22 mouse cellular contexts compared by ENCODE assay signal in genomic region chr6:139895637-139896036, GRCm38 (mm10).
DNase-seq lines count a peak whose midpoint lies in the region; ATAC-seq and TF ChIP-seq lines count a peak whose summit lies in the region.
"Had no signal": no experiment of that assay in that cellular context is flagged by ENCODE, and none has a peak within 500 bp of the region (broad histone marks: within the 10 kb centered on the region; RNA-seq: fewer than 3 reads in every experiment).

No protein-coding gene starts in this region.

- no peaks in the 10 kb centered on the region for H3K4me1 ChIP-seq in heart, postnatal 0 days (ENCODE audit: control insufficient read depth, insufficient read depth)
- H3K4me1 ChIP-seq in lung, embryonic 14.5 days (ENCODE audit: insufficient read depth), result no peaks in the 10 kb centered on the region
- H3K4me1 ChIP-seq in embryonic facial prominence, embryonic 14.5 days (ENCODE audit: control insufficient read depth, insufficient read depth, low read length), result no peaks in the 10 kb centered on the region
- no peaks in the 10 kb centered on the region for H3K4me1 ChIP-seq in stomach, postnatal 0 days (replicated peaks; ENCODE audit: control insufficient read depth, insufficient read depth)
- H3K4me1 ChIP-seq: embryonic facial prominence, embryonic 15.5 days; heart, embryonic 12.5 days; hindbrain, embryonic 12.5 days; limb, embryonic 15.5 days had no signal

- no peak overlapping the region for H3K4me2 ChIP-seq in heart, postnatal 0 days (ENCODE audit: low read depth, low read length)
- no peak overlapping the region for H3K4me2 ChIP-seq in lung, embryonic 14.5 days
- no peak overlapping the region for H3K4me2 ChIP-seq in embryonic facial prominence, embryonic 14.5 days (ENCODE audit: low read depth, low read length)
- H3K4me2 ChIP-seq in stomach, postnatal 0 days (replicated peaks; ENCODE audit: low read depth), result no peak overlapping the region
- H3K4me2 ChIP-seq: embryonic facial prominence, embryonic 15.5 days; heart, embryonic 12.5 days; hindbrain, embryonic 12.5 days; limb, embryonic 15.5 days had no signal

- TF ChIP-seq CTCF in heart, postnatal 0 days (IDR thresholded peaks at IDR 0.05; ENCODE audit: low read depth), result no peak
- no peak for TF ChIP-seq CTCF in lung, embryonic 14.5 days (IDR thresholded peaks at IDR 0.05; ENCODE audit: low read depth)
- TF ChIP-seq CTCF in stomach, postnatal 0 days (IDR thresholded peaks at IDR 0.05; ENCODE audit: low read depth), result no peak
- TF ChIP-seq CTCF in left cerebral cortex, adult 2 months (IDR thresholded peaks at IDR 0.05), result no peak

- no peak for ATAC-seq in heart, postnatal 0 days (ENCODE audit: insufficient read depth, low read depth)
- ATAC-seq in lung, embryonic 14.5 days (ENCODE audit: insufficient read depth), result peak; percentile 91
- ATAC-seq in embryonic facial prominence, embryonic 14.5 days (ENCODE audit: low read depth), result no peak
- peak; percentile 47; the same call in 1 of the 2 replicates for ATAC-seq in stomach, postnatal 0 days (ENCODE audit: low FRiP score, low TSS enrichment)
- ATAC-seq: CD4-positive, CD25-positive, alpha-beta regulatory T cell, adult 4 months; forebrain, embryonic 16.5 days had no signal

- intact Hi-C loops in heart, postnatal 10 days (cut with DNase I), result no loop called here
- intact Hi-C loops in left cerebral cortex, adult 2 months (cut with DNase I), result no loop called here

- 70% methylated on average over 2 of the region's 2 CpGs for WGBS in heart, postnatal 0 days
- WGBS in lung, embryonic 14.5 days, result 24% methylated on average over 2 of the region's 2 CpGs
- WGBS in embryonic facial prominence, embryonic 14.5 days, result 51% methylated on average over 2 of the region's 2 CpGs
- WGBS in stomach, postnatal 0 days, result 27% methylated on average over 2 of the region's 2 CpGs

- no peaks in the 10 kb centered on the region for H3K27me3 ChIP-seq in heart, postnatal 0 days (ENCODE audit: control insufficient read depth, insufficient read depth, low read length)
- no peaks in the 10 kb centered on the region for H3K27me3 ChIP-seq in lung, embryonic 14.5 days (ENCODE audit: insufficient read depth, low read length)
- no peaks in the 10 kb centered on the region for H3K27me3 ChIP-seq in embryonic facial prominence, embryonic 14.5 days (replicated peaks; ENCODE audit: control insufficient read depth, insufficient read depth, low read length)
- H3K27me3 ChIP-seq in stomach, postnatal 0 days (ENCODE audit: control insufficient read depth, insufficient read depth, low read length), result no peaks in the 10 kb centered on the region
- H3K27me3 ChIP-seq: embryonic facial prominence, embryonic 15.5 days; heart, embryonic 12.5 days; hindbrain, embryonic 12.5 days; limb, embryonic 15.5 days had no signal

- H3K27ac ChIP-seq in heart, postnatal 0 days (ENCODE audit: low read depth), result no peak overlapping the region
- no peak overlapping the region for H3K27ac ChIP-seq in lung, embryonic 14.5 days (ENCODE audit: low read depth)
- H3K27ac ChIP-seq in embryonic facial prominence, embryonic 14.5 days (replicated peaks; ENCODE audit: low read depth, low read length), result no peak overlapping the region
- H3K27ac ChIP-seq in stomach, postnatal 0 days (replicated peaks), result no peak overlapping the region
- H3K27ac ChIP-seq in left cerebral cortex, adult 2 months, result no peak overlapping the region
- H3K27ac ChIP-seq: embryonic facial prominence, embryonic 15.5 days; hindbrain, embryonic 12.5 days; limb, embryonic 15.5 days had no signal

- no peaks in the 10 kb centered on the region for H3K36me3 ChIP-seq in heart, postnatal 0 days (replicated peaks; ENCODE audit: control insufficient read depth, insufficient read depth, low read length)
- H3K36me3 ChIP-seq in lung, embryonic 14.5 days (ENCODE audit: insufficient read depth), result no peaks in the 10 kb centered on the region
- no peaks in the 10 kb centered on the region for H3K36me3 ChIP-seq in embryonic facial prominence, embryonic 14.5 days (ENCODE audit: control insufficient read depth, insufficient read depth, low read length)
- H3K36me3 ChIP-seq in stomach, postnatal 0 days (ENCODE audit: control insufficient read depth, insufficient read depth, low read length), result no peaks in the 10 kb centered on the region
- H3K36me3 ChIP-seq: embryonic facial prominence, embryonic 15.5 days; heart, embryonic 12.5 days; hindbrain, embryonic 12.5 days; limb, embryonic 15.5 days had no signal

- H3K9ac ChIP-seq in heart, postnatal 0 days (replicated peaks; ENCODE audit: low read depth, low read length), result no peak overlapping the region
- H3K9ac ChIP-seq in lung, embryonic 14.5 days, result no peak overlapping the region
- H3K9ac ChIP-seq in embryonic facial prominence, embryonic 14.5 days (ENCODE audit: low read depth, low read length), result no peak overlapping the region
- no peak overlapping the region for H3K9ac ChIP-seq in stomach, postnatal 0 days (ENCODE audit: low read length)
- H3K9ac ChIP-seq: embryonic facial prominence, embryonic 15.5 days; heart, embryonic 12.5 days; hindbrain, embryonic 12.5 days; limb, embryonic 15.5 days had no signal

- H3K9me3 ChIP-seq in heart, postnatal 0 days (replicated peaks; ENCODE audit: control insufficient read depth, low read length), result no peaks in the 10 kb centered on the region; the same call in 1 of the 2 replicates
- H3K9me3 ChIP-seq in lung, embryonic 14.5 days (ENCODE audit: low read depth, low read length), result no peaks in the 10 kb centered on the region; the same call in 1 of the 2 replicates
- 0 out of 2 replicates have a peak, but pooled peaks cover 6% of the 10 kb centered on the region for H3K9me3 ChIP-seq in embryonic facial prominence, embryonic 14.5 days (ENCODE audit: control insufficient read depth, low read length)
- no peaks in the 10 kb centered on the region for H3K9me3 ChIP-seq in stomach, postnatal 0 days (ENCODE audit: control insufficient read depth, low read length)
- H3K9me3 ChIP-seq: embryonic facial prominence, embryonic 15.5 days; hindbrain, embryonic 12.5 days; limb, embryonic 15.5 days had no signal

- DNase-seq in heart, postnatal 0 days (ENCODE audit: low spot score), result peak; percentile 14
- no peak for DNase-seq in heart, postnatal 10 days
- peak; percentile 76 for DNase-seq in lung, embryonic 14.5 days
- no peak for DNase-seq in lung, postnatal 10 days
- peak; percentile 65 for DNase-seq in embryonic facial prominence, embryonic 14.5 days (ENCODE audit: low spot score)
- no peak for DNase-seq in stomach, postnatal 0 days (ENCODE audit: low spot score)
- DNase-seq in left cerebral cortex, adult 2 months (ENCODE audit: extremely low spot score in 1 of 2, low spot score in 2 of 2), result no peak
- no peak for DNase-seq in B cell, adult 2 months
- DNase-seq: adrenal gland, postnatal 25 days; cerebellum, adult 8-10 months; cerebellum, postnatal 36 days; gastrocnemius, postnatal 10 days; heart, adult 18-20 months; kidney, adult 9 months; kidney, postnatal 4 days; lung, postnatal 4 days had no signal

- H3K4me3 ChIP-seq in heart, postnatal 0 days (ENCODE audit: low read depth, low read length), result no peak overlapping the region
- no peak overlapping the region for H3K4me3 ChIP-seq in lung, embryonic 14.5 days (ENCODE audit: low read depth, low read length)
- H3K4me3 ChIP-seq in embryonic facial prominence, embryonic 14.5 days (ENCODE audit: low read depth, low read length), result no peak overlapping the region
- no peak overlapping the region for H3K4me3 ChIP-seq in stomach, postnatal 0 days (ENCODE audit: low read depth, low read length)
- no peak overlapping the region for H3K4me3 ChIP-seq in left cerebral cortex, adult 2 months
- H3K4me3 ChIP-seq: embryonic facial prominence, embryonic 15.5 days; heart, embryonic 12.5 days; hindbrain, embryonic 12.5 days; limb, embryonic 15.5 days had no signal

- no peak for TF ChIP-seq EP300 in heart, postnatal 0 days (IDR thresholded peaks at IDR 0.05; ENCODE audit: low read depth)
- no peak for TF ChIP-seq EP300 in stomach, postnatal 0 days (optimal IDR thresholded peaks at IDR 0.05)

Comparison
In these comparisons a context has a peak if more than half of its experiments do, and no peak if none do; other contexts are left out.
1. DNase-seq: peak in heart, postnatal 0 days (single experiment), lung, embryonic 14.5 days (single experiment) and embryonic facial prominence, embryonic 14.5 days (single experiment); none in heart, postnatal 10 days (0 of 2), lung, postnatal 10 days (single experiment), stomach, postnatal 0 days (single experiment), left cerebral cortex, adult 2 months (0 of 2) and B cell, adult 2 months (0 of 2).
2. ATAC-seq: peak in lung, embryonic 14.5 days (single experiment) and stomach, postnatal 0 days (single experiment); none in heart, postnatal 0 days (single experiment) and embryonic facial prominence, embryonic 14.5 days (single experiment).